Mouse (Mus musculus): ENCODE measurements around the gene Ssty1. TPM values are rescaled to one million over a fixed set of nuclear protein-coding genes. Genes with fewer than 3 reads are reported as not detected.
"Not testable (repeated sequence)": the region's sequence is repeated elsewhere in the genome, so short reads cannot be mapped to it uniquely, and the experiment has no call there.

Gene Ssty1
- not detected for total RNA-seq (2021)

- intact Hi-C loops (cut with DNase I); DNase-seq (ENCODE audit: extremely low spot score in 1 of 2, low spot score in 2 of 2): not testable (repeated sequence)
Observed at GRCm38 (mm10) chrY:18088816-18089215, at the start of gene Ssty1. Gene Ssty1, plus strand, starts transcription at chrY:18089116.

- DNase-seq (ENCODE audit: extremely low spot score in 1 of 2, low spot score in 2 of 2); intact Hi-C loops (cut with DNase I): not testable (repeated sequence)
Observed at GRCm38 (mm10) chrY:18061712-18062111, 27.2 kb upstream of the Ssty1 start, which contains the start of gene Gm21764. Gene Gm21764, minus strand, starts transcription at chrY:18061812.

Other genes starting within 250 kb of the Ssty1 start
- gene Gm21904, start 242.8 kb upstream of the Ssty1 start, total RNA-seq (2021), result not detected
- not detected for gene Gm20772, start 214.4 kb upstream of the Ssty1 start, total RNA-seq (2021)
- not detected for gene Gm20831, start 214.4 kb upstream of the Ssty1 start, total RNA-seq (2021)
- gene Srsy, start 151.8 kb upstream of the Ssty1 start, total RNA-seq (2021), result not detected
- gene Gm21764, start 27.3 kb upstream of the Ssty1 start, total RNA-seq (2021), result not detected

Data from left cerebral cortex, postnatal 10 days (tissue).